Mouse (Mus musculus) G1E (cell line): ENCODE data around the gene Axin2.

Source experiments
- CTCF ChIP-seq: IDR thresholded peaks from 2 replicates; pipeline ENCODE4 v1.5.1; 2012; ENCODE audit warnings: low read depth, low read length, inconsistent platforms, mixed read lengths
- GATA1 ChIP-seq: IDR thresholded peaks from 2 replicates; pipeline ENCODE4 v1.6.1; 2012; ENCODE audit warnings: borderline replicate concordance, low read length, inconsistent platforms, mixed read lengths
- GATA2 ChIP-seq: IDR thresholded peaks from 2 replicates; pipeline ENCODE4 v1.6.1; 2012; ENCODE audit warnings: low read depth, low read length, inconsistent platforms, borderline replicate concordance
- POLR2AphosphoS5 ChIP-seq: IDR thresholded peaks from 2 replicates; pipeline ENCODE4 v1.6.1; 2012; ENCODE audit warnings: low read depth, low read length, inconsistent platforms; ENCODE audit not compliant: insufficient replicate concordance
- TAL1 ChIP-seq: conservative IDR thresholded peaks from 2 replicates; pipeline ENCODE4 v1.6.1; 2012; ENCODE audit warnings: low read depth, low read length, inconsistent platforms, mixed read lengths

DNA sequence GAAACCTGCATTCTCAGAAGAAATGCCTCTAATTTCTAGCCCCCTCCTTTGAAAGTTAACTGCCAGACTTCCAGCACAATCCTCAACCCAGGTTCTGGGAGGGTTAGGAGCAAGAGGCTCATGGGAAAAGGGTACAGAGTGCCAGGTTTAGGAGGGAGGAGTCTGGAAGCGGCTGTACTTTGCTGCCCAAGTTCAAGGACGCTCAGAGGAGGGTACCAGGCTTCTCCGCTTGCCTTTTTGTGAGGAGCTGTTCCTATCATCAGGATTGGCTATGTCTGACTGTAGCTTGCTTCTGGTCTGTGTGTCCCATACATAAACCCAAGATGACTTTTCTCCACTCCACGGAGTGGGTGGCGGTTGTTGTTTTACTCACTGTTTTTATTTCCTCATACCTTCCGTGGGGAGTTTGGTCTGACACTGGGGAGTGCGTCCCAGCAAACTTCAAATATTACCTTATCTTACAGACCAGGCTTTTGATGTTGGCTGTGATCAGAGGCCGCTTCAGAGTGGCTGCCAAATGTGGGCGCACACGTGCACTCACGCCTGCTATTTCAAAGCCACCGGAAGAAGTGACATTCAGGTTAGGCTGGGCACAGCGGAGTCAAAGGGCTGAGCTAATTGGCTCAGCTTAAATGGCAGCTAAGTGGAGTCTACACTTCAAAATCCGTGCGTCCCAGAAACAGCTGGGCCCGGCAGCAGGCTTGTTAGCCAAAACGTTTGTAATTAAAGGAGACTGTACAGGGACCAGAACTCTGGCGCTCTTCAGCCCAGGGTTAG lies 16.1 kb downstream of the Axin2 start:
- TF ChIP-seq GATA1 (no peak), CTCF (no peak), GATA2 (no peak), POLR2AphosphoS5 (no peak), TAL1 (no peak)
